Mouse (Mus musculus): ENCODE measurements around the gene Tpm3. TPM values are rescaled to one million over a fixed set of nuclear protein-coding genes. Genes with fewer than 3 reads are reported as not detected.

The Tpm3 gene
- total and polyA plus RNA-seq, 3 experiments, result 309 to 810 (median 448) TPM

- Histone ChIP-seq H3K27ac (ENCODE audit: insufficient read depth, low read depth) (no peak overlapping the region), H3K4me2 (ENCODE audit: insufficient read depth, low read depth, poor library complexity, severe bottlenecking) (no peak overlapping the region), H3K9ac (ENCODE audit: insufficient read depth, low read depth) (no peak overlapping the region), H3K4me1 (ENCODE audit: control insufficient read depth in 1 of 2, insufficient read depth in 2 of 2) (peaks cover 5 to 16% of the 10 kb centered on the region in 2 experiments), H3K79me2 (replicated peaks; ENCODE audit: control insufficient read depth, extremely low read depth, insufficient read depth, poor library complexity, severe bottlenecking) (no peaks in the 10 kb centered on the region), H3K4me3 (replicated peaks in 1 of 3; ENCODE audit: low read depth in 2 of 3, low read length in 2 of 3, poor library complexity in 1 of 3) (no peak overlapping the region), H3K36me3 (replicated peaks in 1 of 2; ENCODE audit: control insufficient read depth in 1 of 2, insufficient read depth in 1 of 2, low read length in 1 of 2) (peaks cover 8 to 47% of the 10 kb centered on the region in 2 experiments), H3K27me3 (replicated peaks) (no peaks in the 10 kb centered on the region), H3K9me3 (replicated peaks; ENCODE audit: low read length) (no peaks in the 10 kb centered on the region)
- dilution Hi-C loops (cut with MboI; ENCODE audit: extremely low pct_ligation_motif_present, extremely low pct_unique_long_range_greater_than_20kb, low sequenced_read_pairs) (no loop called here), in situ Hi-C loops (cut with MboI; ENCODE audit: low pct_ligation_motif_present, low pct_unique_long_range_greater_than_20kb, low sequenced_read_pairs) (no loop called here)
- TF ChIP-seq BHLHE40 (IDR thresholded peaks at IDR 0.05; ENCODE audit: low read depth, low read length), result no peak
- TF ChIP-seq SMC3 (IDR thresholded peaks at IDR 0.05; ENCODE audit: low read depth, low read length), result no peak
- no peak for TF ChIP-seq ZC3H11A (IDR thresholded peaks at IDR 0.05; ENCODE audit: low read depth, low read length)
- TF ChIP-seq ZNF384 (IDR thresholded peaks at IDR 0.05; ENCODE audit: low read depth, low read length), result no peak
- no peak for TF ChIP-seq MAZ (IDR thresholded peaks at IDR 0.05; ENCODE audit: low read depth, low read length)
- no peak for TF ChIP-seq MYC (IDR thresholded peaks at IDR 0.05; ENCODE audit: low read depth, low read length)
- TF ChIP-seq TCF12 (IDR thresholded peaks at IDR 0.05; ENCODE audit: low read depth, low read length), result no peak
- TF ChIP-seq CHD1 (IDR thresholded peaks at IDR 0.05; ENCODE audit: low read depth, low read length), result no peak
- DNase-seq (ENCODE audit: extremely low read depth), result no peak
These were observed 4.6 kb upstream of the Tpm3 start for GRCm38 (mm10) chr3:90067851-90068250.

GRCm38 (mm10) chr3:90069688-90070087, 2.8 kb upstream of the Tpm3 start:
- H3K79me2 ChIP-seq (replicated peaks; ENCODE audit: control insufficient read depth, extremely low read depth, insufficient read depth, poor library complexity, severe bottlenecking), result no peaks in the 10 kb centered on the region
- peaks cover 6 to 21% of the 10 kb centered on the region in 2 experiments for H3K4me1 ChIP-seq (ENCODE audit: control insufficient read depth in 1 of 2, insufficient read depth in 2 of 2)
- H3K27ac ChIP-seq (ENCODE audit: insufficient read depth, low read depth), result no peak overlapping the region
- H3K36me3 ChIP-seq (replicated peaks in 1 of 2; ENCODE audit: control insufficient read depth in 1 of 2, insufficient read depth in 1 of 2, low read length in 1 of 2), result peaks cover 3 to 29% of the 10 kb centered on the region in 2 experiments
- in situ Hi-C loops (cut with MboI; ENCODE audit: low pct_ligation_motif_present, low pct_unique_long_range_greater_than_20kb, low sequenced_read_pairs) (loop anchor here (10.0 kb wide), 2 partner anchors 105 to 275 kb away; partner anchors contain the start of gene Atp8b2), dilution Hi-C loops (cut with MboI; ENCODE audit: extremely low pct_ligation_motif_present, extremely low pct_unique_long_range_greater_than_20kb, low sequenced_read_pairs) (no loop called here)
- no peak overlapping the region for H3K9ac ChIP-seq (ENCODE audit: insufficient read depth, low read depth)
- H3K9me3 ChIP-seq (replicated peaks; ENCODE audit: low read length), result no peaks in the 10 kb centered on the region
- H3K4me2 ChIP-seq (ENCODE audit: insufficient read depth, low read depth, poor library complexity, severe bottlenecking), result no peak overlapping the region
- H3K27me3 ChIP-seq (replicated peaks), result no peaks in the 10 kb centered on the region
- no peak for TF ChIP-seq IRF4 (IDR thresholded peaks at IDR 0.05; ENCODE audit: low read depth, low read length)
- TF ChIP-seq RCOR1 (conservative IDR thresholded peaks at IDR 0.05; ENCODE audit: low read depth, low read length), result no peak
- no peak for TF ChIP-seq NRF1 (IDR thresholded peaks at IDR 0.05; ENCODE audit: low read depth, low read length)
- no peak for TF ChIP-seq MXI1 (IDR thresholded peaks at IDR 0.05; ENCODE audit: low read depth, low read length)
- TF ChIP-seq MEF2A (IDR thresholded peaks at IDR 0.05; ENCODE audit: borderline replicate concordance, low read depth, low read length), result no peak
- no peak for TF ChIP-seq E2F4 (IDR thresholded peaks at IDR 0.05; ENCODE audit: insufficient replicate concordance, low read depth, low read length)
- no peak for TF ChIP-seq ZNF384 (IDR thresholded peaks at IDR 0.05; ENCODE audit: low read depth, low read length)
- no peak for TF ChIP-seq RAD21 (IDR thresholded peaks at IDR 0.05; ENCODE audit: low read depth, low read length)
- TF ChIP-seq POLR2AphosphoS2 (IDR thresholded peaks at IDR 0.05; ENCODE audit: low read depth, low read length), result no peak
- TF ChIP-seq JUN (IDR thresholded peaks at IDR 0.05; ENCODE audit: insufficient read depth, low read depth, low read length), result no peak
- no peak for TF ChIP-seq JUND (conservative IDR thresholded peaks at IDR 0.05; ENCODE audit: low read depth, low read length)
- TF ChIP-seq PAX5 (IDR thresholded peaks at IDR 0.05; ENCODE audit: low read length), result no peak
- TF ChIP-seq NELFE (IDR thresholded peaks at IDR 0.05; ENCODE audit: low read depth, low read length), result no peak
- no peak for TF ChIP-seq ELF1 (IDR thresholded peaks at IDR 0.05; ENCODE audit: low read depth, low read length)
- no peak for TF ChIP-seq MAFK (IDR thresholded peaks at IDR 0.05; ENCODE audit: insufficient replicate concordance, low read length)
- TF ChIP-seq TBP (conservative IDR thresholded peaks at IDR 0.05; ENCODE audit: low read depth, low read length), result no peak
- TF ChIP-seq ZMIZ1 (IDR thresholded peaks at IDR 0.05; ENCODE audit: low read depth, low read length), result no peak
- no peak for TF ChIP-seq MAX (IDR thresholded peaks at IDR 0.05; ENCODE audit: low read length)
- TF ChIP-seq EP300 (IDR thresholded peaks at IDR 0.05; ENCODE audit: low read length), result no peak
- TF ChIP-seq MAZ (IDR thresholded peaks at IDR 0.05; ENCODE audit: low read depth, low read length), result no peak
- DNase-seq (ENCODE audit: extremely low read depth), result no peak
- H3K4me3 ChIP-seq (replicated peaks in 1 of 3; ENCODE audit: low read depth in 2 of 3, low read length in 2 of 3, poor library complexity in 1 of 3), result no peak overlapping the region

Measured in CH12.LX (cell line).